Mouse (Mus musculus): ENCODE measurements at regions not wholly inside any gene's neighbourhood (a gene's known extent, or its start where the extent isn't known, plus 50 kb on each side); places are given as distances from the start of the nearest gene placed in this dataset.

GRCm38 (mm10) chr5:60228966-60229365, 1579.7 kb upstream of the G6pd2 start:
- no peak for ATAC-seq (replicated peaks; ENCODE audit: poor library complexity)

- peak; percentile 75 for ATAC-seq (replicated peaks; ENCODE audit: poor library complexity)
Measured at GRCm38 (mm10) chr5:60231232-60231891, 1577.3 kb upstream of the G6pd2 start.

DNA sequence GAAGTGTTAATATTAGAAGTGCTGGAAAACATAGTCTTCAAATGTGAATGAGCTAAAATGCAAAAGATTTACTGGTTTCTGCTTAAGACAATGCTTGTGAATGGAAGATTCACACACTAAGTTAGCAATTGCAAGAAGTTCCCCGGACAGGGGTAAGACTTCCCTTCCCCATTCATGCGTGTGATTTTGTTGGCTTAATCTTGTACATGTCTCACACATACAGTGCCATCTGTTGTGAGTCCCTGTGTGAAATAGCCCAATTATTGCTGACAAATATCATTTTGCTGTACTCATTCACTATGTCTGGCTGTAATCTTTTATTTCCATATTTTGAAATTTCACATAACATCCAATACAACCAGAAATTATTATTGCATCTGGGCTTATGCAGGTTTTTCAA, 1564.4 kb upstream of the G6pd2 start:
- ATAC-seq (replicated peaks; ENCODE audit: poor library complexity) = no peak

DNA sequence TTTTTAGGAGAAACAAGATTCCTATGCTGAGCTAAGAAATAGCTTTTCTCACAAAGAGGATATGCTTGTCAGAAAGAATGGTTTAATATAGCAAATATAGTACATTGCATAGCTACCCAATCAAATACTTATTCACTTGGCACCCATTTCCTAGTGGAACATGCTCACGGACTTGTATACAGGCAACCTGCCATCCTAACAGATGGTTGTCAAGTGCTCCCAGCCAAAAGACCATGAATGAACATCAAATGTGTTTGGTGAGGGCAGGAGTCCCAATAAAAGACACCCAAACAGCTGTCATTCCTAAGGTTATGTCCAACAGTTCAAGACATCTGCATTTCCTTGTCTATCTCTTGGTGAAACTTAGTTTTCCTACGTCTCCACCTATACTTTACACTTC, 1531.9 kb upstream of the G6pd2 start:
- no peak for ATAC-seq (replicated peaks; ENCODE audit: poor library complexity)
